Mouse (Mus musculus): ENCODE results near the gene Snrpb2. TPM values are rescaled to one million over a fixed set of nuclear protein-coding genes. Genes with fewer than 3 reads are reported as not detected.

Gene Snrpb2
- 10 to 100 TPM; 15.6 to 19.2 TPM for total RNA-seq (2021)
- long read RNA-seq, experiment 1, transcript Snrpb2-201 (7 exons, 2,061 nt) = major isoform, 11 of 14 reads
- long read RNA-seq, experiment 1, partial matches to known transcripts = 3 of 14 reads
- long read RNA-seq, experiment 1, other reads (novel, unspliced or antisense) = 0 of 14 reads
- long read RNA-seq, experiment 2, transcript Snrpb2-201 (7 exons, 2,061 nt) = major isoform, 11 of 11 reads
- long read RNA-seq, experiment 2, partial matches to known transcripts = 0 of 11 reads
- long read RNA-seq, experiment 2, other reads (novel, unspliced or antisense) = 0 of 11 reads

DNA sequence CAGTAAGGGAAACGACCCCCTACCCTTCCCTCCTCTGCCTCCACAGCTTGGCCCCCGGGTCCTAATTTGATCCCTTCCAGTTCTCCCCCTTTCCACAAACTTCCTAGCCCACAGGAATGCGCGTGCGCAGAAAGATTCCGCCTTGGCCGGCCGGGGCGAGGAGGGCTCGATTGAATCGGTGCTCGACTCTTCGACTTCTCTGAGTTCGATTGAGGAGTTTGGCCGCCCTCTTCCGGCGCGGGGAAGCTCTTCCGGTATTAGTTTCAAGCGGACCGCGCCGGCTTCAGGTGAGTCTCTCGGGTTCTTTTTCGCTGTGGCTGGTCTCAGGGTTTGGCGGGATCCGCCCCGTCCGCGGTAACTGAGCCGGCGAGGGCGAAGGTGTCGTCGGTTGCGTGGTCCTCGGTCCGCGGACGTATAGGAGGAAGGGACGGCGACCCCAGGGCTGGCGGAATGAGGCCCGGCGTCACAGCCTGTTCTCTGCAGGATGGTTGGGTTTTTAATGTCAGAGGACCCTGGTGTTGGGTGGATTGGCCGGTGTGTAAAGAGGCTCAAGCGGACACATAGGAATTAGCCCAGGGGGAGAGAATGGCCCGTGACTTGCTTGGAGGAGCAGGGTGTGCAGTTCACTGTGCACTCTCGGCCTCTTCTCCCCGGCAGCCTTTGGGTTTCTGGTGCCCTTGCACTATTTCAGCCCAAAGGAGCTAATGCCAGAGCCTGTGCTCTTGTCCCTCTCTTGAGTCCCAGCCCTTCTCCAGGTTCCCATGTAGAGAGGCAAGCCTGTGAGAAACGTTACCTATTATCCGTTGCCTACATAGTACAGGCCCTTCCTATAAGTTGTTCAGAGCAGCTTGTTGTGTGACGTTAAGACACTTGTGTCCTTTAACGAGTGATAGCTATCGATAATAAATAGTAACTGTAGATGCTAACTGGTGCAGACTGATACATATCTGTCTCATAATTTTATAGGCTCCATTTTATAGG, at the start of gene Snrpb2:
Gene Snrpb2 (plus strand): TSS at position 228 of the 981 bp plus-strand sequence.
- peak; percentile 91 for DNase-seq (ENCODE audit: low spot score)

- no peak for DNase-seq (ENCODE audit: low spot score)
These were observed 49.8 kb upstream of the Snrpb2 start for GRCm38 (mm10) chr2:143013057-143013456.

GRCm38 (mm10) chr2:143018084-143018483, 44.8 kb upstream of the Snrpb2 start:
- DNase-seq (ENCODE audit: low spot score) = no peak

GRCm38 (mm10) chr2:143018591-143019130, 44.2 kb upstream of the Snrpb2 start:
- no peak for DNase-seq (ENCODE audit: low spot score)

DNA sequence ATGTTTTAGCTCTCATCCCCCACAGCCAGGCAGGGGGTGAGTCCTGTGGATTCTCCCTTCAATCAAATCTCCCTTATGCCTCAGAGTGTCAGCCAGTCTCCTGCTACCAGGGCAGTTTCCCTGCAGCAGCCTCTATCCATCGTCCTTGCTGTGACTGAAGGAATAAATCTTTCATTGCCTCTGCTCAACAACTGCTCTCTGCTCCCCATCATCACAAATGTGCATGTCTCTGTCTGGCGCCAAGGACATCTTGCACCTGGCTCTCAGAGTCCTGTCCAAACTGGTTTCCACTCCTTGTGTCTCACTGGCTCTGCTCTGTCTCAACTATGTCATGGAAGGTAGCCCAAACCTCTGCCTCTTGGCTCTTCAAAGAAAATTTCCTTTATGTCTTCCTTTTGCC, 43.1 kb upstream of the Snrpb2 start:
- DNase-seq (ENCODE audit: low spot score) = no peak

DNA sequence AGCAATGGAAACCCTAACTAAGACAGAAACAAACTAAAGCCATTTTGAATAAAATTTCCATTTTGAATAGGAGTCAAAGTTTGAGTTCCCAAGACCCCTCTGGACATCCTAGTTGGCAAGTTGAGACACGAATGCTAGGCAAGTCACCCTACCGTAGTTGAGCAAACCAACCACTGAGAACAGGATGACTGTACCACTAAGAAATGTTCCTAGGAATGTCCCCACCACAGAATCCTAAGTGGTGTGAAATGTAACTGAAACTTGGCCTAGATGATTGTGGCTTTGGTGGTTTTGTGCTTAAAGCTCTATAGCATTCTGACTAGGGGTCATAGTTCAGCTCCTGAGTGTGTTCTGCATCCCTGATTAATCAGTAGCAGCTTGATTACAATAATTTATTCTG, 39.5 kb upstream of the Snrpb2 start:
- no peak for DNase-seq (ENCODE audit: low spot score)

GRCm38 (mm10) chr2:143024226-143024625, 38.6 kb upstream of the Snrpb2 start:
- DNase-seq (ENCODE audit: low spot score) = no peak

GRCm38 (mm10) chr2:143031283-143031682, 31.6 kb upstream of the Snrpb2 start:
- no peak for DNase-seq (ENCODE audit: low spot score)

DNA sequence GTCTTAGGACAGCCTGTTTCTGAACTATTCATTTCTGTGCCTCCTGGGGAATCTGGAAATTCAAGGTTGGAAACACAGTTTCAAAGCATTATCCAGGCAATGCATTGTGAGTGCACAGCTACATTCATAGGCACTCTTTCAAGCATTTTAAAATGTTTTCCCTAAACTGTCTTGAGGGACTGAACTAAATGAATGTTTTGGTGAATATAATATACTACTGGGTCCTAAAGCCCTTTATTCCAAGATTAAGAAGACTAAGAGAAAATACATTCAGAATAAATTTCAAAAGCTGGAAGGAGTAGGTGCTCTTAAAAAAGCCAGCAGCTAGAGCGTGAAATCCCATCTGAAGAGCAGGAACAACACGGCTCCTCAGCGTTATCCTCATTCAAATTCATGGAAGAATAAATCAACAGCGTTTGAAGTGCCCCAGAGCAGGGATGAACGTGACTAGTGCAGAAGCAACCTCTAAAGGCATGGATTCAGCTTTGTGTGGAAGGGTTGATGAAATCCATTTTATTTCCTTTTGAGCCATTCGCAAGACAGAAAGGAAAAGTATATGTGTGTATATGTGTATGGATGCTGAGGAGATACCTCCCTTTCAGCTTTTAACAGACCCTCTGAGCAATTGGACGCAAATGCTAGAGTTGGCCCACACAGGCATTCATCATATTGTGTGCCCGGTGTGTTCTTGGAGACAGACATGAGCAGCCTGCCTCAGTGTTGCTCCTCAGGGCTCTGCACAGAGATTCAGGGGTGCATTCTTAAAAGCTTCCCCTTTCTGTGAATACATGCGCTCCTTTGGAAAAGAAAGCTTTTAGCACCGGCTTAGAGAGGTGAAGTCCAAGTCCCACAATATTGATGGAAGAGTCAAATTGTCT, 30.2 kb upstream of the Snrpb2 start:
- no peak for DNase-seq (ENCODE audit: low spot score)

- no peak for DNase-seq (ENCODE audit: low spot score)
These were observed 28.3 kb upstream of the Snrpb2 start for GRCm38 (mm10) chr2:143034350-143035085.

DNA sequence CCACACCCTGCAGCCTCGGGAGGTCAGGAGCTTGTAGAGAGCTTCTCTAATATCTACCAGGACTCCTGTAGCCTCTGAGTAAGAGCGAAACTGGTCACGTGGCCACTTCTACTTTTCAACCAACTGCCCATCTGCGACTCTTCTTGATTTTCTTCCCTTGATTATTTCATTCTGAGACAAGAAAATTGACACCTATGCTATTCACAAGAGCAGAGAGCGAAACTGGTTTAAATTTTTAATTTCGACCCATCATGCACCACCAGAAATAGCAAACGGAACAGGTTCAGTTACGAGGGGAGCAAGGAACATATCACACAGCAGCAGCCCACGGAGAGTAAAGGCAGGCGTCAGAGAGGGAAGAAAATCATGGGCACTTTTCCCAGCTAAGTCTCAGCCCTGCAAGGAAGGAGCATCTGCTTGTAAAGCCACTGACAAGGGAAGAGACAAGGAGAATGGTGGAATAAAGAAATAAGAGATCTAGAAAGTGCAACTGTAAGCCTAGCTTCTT, 27.7 kb upstream of the Snrpb2 start:
- DNase-seq (ENCODE audit: low spot score) = peak; percentile 7

- DNase-seq (ENCODE audit: low spot score) = no peak
These were observed 21.2 kb upstream of the Snrpb2 start for GRCm38 (mm10) chr2:143041596-143041995.

GRCm38 (mm10) chr2:143055251-143055650, 7.6 kb upstream of the Snrpb2 start:
- DNase-seq (ENCODE audit: low spot score) = no peak

DNA sequence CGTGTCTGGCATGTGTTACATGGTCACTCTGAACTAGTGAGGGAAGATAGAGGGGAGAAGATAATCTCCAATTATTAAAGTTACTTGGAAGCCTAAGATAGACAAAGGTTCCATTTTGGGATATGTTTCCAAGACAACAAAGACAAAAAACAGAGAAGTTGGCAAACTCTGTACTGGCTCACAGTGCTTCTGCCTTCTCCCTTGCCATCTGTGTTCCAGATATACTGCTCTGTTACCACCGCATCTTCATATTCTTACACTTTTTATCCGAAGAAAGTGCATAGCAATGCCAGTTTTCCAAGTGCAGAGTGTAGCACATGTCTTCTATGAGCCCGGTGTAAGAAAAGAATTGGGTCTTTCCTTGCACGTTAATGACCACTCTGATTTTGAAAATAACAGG, 6.1 kb upstream of the Snrpb2 start:
- no peak for DNase-seq (ENCODE audit: low spot score)

DNA sequence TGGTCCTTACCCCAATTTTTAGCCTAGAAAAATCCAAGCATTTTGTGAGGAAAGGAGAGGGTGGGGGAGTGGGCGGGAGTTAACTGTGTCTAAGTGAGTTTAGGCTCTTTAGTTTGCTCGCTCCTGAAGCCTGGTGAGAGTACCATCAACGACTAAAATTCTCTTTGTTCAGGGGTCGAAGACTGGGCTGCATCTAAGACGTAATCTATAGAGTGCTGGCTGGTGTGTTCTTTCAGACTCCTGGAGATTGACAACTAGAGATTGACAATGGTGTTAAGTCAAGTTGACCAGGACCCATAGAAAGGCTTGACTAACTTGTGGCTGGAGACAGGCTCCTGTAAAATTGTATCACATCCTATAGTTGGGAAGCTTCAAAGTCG, 417 bp upstream of the Snrpb2 start:
- no peak for DNase-seq (ENCODE audit: low spot score)

DNA sequence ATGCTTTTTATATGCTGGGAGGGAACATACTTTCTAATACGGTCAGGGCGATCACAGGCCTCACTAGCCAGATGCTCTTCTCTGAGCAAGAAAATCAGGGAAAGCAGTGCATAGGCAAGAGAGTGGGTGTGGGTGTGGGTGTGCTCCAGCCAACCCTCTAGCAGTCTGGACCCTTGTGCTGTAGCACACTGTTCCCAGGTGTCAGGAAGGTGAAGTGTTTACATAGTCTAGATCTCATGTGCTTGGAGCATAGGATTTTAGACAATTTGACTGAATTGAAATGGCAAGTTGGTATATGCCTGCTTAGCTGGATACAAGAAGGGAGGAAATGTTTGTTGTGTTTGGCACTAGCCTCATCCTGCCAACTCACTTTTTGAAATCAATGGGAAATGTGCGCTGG, 3.1 kb downstream of the Snrpb2 start:
- DNase-seq (ENCODE audit: low spot score) = no peak

- DNase-seq (ENCODE audit: low spot score) = no peak
These were observed 15.5 kb downstream of the Snrpb2 start, which contains the start of gene Otor for GRCm38 (mm10) chr2:143078198-143078851. Gene Otor, plus strand, starts transcription at chr2:143078473.

GRCm38 (mm10) chr2:143081693-143082092, 18.9 kb downstream of the Snrpb2 start:
- DNase-seq (ENCODE audit: low spot score) = no peak

DNA sequence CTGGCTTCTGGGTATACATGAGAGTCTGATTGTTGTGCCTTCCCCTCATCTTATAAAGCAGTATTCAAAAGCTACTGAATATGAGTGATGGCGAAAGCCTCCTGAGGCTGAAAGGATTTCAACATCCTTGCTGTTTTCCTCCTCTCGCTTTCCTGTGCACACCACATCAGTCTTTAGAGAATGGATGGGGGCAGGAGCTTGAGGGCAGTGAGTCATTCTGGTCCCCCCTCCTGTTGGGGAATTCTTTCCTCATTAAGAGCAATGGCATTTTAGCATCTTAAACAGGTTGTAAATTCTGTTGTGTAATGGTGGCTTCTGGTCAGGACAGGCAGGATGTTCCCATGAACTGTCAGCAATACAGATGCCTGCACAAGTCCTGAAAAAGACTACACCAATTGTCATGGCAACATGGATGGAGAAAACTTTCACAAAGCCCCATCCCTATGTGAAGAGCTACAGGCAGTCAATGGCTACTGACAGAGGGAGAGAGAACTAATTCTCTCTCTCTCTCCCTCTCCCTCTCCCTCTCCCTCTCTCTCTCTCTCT, 22.1 kb downstream of the Snrpb2 start:
- no peak for DNase-seq (ENCODE audit: low spot score)
